Mouse (Mus musculus) testis, adult 2 months (tissue): ENCODE measurements around the gene Itfg2.

ENCODE experiments used
- CTCF ChIP-seq: fragments of 200-500 bp; IDR thresholded peaks from 2 replicates; pipeline ENCODE4 v1.5.1; 2012; ENCODE audit warnings: low read depth, mild to moderate bottlenecking, inconsistent platforms, low read length, moderate library complexity; ENCODE audit not compliant: control insufficient read depth, insufficient read depth, insufficient replicate concordance
- POLR2A ChIP-seq: fragments of 200-500 bp; IDR thresholded peaks from 2 replicates; pipeline ENCODE4 v1.6.1; 2012; ENCODE audit warnings: low read depth, mild to moderate bottlenecking, inconsistent platforms, low read length, moderate library complexity; ENCODE audit not compliant: control insufficient read depth

- TF ChIP-seq POLR2A, result no peak
- TF ChIP-seq CTCF, result no peak
Measured at GRCm38 (mm10) chr6:128363007-128363825, 61.5 kb downstream of the Itfg2 start.
